Mouse (Mus musculus) liver, postnatal 0 days (tissue): ENCODE results near the gene Lipc.

Source experiments
- CTCF ChIP-seq: sonication (generic); IDR thresholded peaks from 2 replicates; pipeline ENCODE4 v1.5.1; 2016; ENCODE audit warnings: antibody characterized with exemption, low read depth
- EP300 ChIP-seq: IDR thresholded peaks from 2 replicates; pipeline ENCODE4 v1.6.1; 2016; ENCODE audit warnings: antibody characterized with exemption, low read depth, mild to moderate bottlenecking

GRCm38 (mm10) chr9:70965422-70965821 is 13.4 kb upstream of the Lipc start:
- TF ChIP-seq EP300 (no peak), CTCF (no peak)
